Mouse (Mus musculus) forelimb bud, embryonic 11.5 days (tissue): Measurements from ENCODE around the gene Ccdc148.

ENCODE experiments used
- DNase-seq: peaks from one replicate; pipeline ENCODE4 v3.0.0-alpha.2; 2012; ENCODE audit warnings: low read depth, low spot score

The Ccdc148 gene

GRCm38 (mm10) chr2:59179487-59179886 is 19.0 kb upstream of the Ccdc148 start:
- no peak for DNase-seq

DNA sequence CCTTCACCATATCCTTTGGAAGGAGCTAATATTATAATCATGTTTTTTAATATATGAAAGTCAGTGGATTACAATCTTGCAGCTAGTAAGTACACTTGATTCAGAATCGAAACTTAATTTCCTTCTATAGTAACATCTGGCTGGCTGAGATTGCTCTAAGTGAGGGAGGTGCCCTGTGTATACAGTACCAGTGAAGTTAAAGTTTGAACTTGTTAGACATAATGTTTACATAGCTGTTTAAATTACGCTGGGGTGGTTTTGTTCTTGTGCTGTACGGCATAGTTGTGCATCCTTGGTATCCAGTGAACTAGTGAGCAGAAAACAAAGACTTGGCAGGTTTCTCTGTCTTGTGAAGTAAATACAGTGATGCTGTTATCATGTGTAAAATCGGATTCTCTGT is 18.5 kb upstream of the Ccdc148 start:
- no peak for DNase-seq

- DNase-seq: no peak
Measured at GRCm38 (mm10) chr2:59178191-59178590, 17.7 kb upstream of the Ccdc148 start.

DNA sequence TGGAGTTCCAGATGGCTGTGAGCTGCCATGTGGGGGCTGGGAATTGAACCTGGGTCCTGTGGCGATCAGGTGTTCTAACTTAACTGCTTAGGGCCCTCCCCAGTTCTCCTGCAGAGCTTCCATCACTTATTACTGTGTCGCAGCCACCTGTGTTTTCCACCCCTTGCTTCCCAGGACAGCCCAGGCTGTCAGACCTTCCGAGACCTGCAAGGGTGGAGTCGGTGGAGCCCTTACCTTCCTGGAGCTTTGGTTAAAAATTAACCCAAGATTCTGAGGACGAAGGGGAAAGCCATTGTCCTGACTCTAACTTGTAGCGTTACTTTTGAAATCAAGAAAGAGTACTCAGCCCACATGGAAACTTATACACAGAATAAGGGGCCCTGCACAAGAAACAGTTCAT is 15.4 kb upstream of the Ccdc148 start:
- no peak for DNase-seq

DNA sequence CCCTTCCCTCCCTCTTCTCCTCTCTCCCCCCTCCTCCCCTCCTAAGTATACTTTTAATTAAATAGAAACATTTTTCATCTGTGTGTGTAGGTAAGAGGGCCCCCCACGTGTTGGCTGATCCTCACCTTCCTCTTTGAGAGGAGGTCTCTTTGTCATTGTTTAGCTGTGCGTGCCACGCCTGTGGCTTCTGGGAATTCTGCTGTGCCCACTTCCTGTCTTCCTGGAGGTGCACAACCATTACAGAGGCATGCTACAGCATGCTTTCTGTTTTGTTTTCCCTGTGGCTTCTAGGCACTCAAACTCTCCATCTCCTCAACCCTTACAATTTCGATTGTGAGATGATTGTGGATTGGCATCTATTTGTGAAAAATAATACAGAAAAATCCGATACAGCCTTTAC is 11.1 kb upstream of the Ccdc148 start:
- DNase-seq: no peak

DNA sequence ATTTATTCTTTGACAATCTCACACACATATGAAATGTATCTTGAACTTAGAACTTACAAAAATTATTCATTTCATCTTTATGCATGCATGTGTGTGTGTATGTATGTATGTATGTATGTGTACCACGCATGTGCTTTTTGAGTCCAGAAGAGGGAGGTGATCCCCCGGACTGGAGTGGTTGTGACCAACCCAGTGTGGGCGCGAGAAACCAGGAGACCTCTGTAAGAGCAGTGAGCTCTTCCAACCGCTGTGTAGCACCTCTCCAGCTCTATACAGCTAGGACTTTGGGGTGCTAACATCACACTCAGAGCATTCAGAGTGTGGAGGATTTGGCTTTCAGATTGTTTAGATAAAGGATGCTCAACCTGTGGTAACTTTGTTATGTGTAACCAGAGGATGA is 10.1 kb upstream of the Ccdc148 start:
- no peak for DNase-seq

GRCm38 (mm10) chr2:59170208-59170589 is 9.7 kb upstream of the Ccdc148 start:
- DNase-seq: no peak

GRCm38 (mm10) chr2:59169572-59170207 is 9.2 kb upstream of the Ccdc148 start:
- no peak for DNase-seq

GRCm38 (mm10) chr2:59167830-59168229 is 7.3 kb upstream of the Ccdc148 start:
- no peak for DNase-seq

GRCm38 (mm10) chr2:59166976-59167375 is 6.5 kb upstream of the Ccdc148 start:
- no peak for DNase-seq

DNA sequence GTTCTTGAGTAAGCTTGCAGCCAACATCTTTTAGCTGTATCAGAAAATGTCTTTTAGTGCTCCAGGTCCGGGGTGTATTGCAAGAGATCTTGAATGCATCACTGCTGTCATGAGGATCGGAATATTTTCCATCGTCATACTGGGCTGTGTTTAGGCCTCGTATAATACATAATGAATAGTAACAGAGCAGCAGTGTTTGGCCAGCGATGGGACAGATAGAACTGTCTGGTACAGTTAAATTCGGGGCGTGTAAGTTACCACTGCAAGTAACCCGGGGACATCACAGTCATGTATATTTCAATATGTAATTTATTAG is 1.8 kb upstream of the Ccdc148 start:
- no peak for DNase-seq

GRCm38 (mm10) chr2:59161441-59162284 is 1.2 kb upstream of the Ccdc148 start:
- peak; percentile 60 for DNase-seq

DNA sequence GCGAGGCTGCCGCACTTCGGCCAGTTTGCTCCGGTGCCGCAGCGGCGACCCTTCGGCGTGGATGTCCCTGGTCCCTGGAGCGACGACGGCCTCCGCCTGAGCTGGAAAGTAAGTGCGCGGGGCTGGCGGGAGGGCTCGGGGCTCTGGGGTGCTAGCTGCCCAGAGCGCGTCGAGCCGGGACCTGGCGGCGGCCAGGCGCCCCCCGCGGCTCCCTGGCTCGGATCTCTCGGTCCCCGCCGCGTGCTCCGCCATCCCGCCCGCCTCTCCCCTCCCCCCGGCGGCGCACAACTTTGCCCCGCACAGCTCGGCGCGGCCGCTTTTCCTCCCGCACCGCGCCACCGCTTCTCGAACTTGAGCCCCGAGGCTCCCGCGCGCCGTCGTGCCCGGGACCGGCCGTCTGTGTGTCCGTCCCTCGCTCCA is 548 bp upstream of the Ccdc148 start:
- DNase-seq: peak; percentile 7

DNA sequence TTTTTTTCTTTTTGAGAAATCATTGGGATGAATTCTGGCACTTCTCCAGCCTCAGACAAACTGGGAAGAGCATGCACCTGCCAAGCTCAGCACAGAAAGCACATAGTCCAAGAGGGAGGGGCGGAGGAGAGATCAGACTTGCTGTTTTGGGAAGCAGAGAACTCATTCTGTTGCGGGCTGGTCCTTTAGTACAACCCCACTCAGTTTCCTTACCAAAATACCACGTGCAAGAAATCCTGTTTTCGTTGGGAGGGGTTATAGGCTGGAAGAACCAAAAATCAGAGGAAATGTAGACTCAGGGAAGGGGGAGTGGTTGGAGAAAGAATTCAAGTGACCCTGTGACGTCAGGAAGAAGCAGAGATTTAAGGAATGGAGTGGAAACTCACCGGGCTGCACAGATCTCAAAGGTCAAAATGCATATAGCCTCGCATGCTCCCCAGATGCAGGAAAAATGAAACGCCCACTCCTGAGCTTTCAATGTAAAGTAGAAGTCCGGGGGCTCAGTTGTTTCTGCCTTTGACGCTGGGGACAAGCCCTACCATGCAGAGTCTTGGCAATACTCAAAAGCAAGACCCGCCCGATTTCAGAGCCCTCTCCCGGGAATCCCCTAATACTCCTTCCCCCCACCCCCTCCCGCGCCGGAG is 400 bp downstream of the Ccdc148 start:
- DNase-seq: no peak

DNA sequence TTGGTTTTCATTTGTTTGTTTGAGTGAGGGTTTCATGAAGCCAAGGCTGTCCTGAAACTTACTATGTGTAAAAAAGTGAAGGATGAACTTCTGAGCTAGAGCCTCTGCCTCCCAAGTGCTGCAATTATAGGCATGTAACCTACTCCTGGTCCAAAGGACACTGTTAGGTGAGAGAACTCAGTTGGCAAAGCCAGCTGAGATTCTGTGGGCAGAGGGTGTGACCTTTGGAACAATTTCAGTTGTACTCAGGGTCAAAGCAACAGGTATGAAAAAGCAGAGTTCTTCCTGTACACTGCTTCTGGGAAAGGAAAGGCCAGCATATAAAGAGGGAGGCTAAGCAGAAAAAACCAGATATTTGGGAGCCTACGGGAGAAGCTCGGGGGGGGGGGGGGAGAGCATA is 2.4 kb downstream of the Ccdc148 start:
- DNase-seq: no peak

DNA sequence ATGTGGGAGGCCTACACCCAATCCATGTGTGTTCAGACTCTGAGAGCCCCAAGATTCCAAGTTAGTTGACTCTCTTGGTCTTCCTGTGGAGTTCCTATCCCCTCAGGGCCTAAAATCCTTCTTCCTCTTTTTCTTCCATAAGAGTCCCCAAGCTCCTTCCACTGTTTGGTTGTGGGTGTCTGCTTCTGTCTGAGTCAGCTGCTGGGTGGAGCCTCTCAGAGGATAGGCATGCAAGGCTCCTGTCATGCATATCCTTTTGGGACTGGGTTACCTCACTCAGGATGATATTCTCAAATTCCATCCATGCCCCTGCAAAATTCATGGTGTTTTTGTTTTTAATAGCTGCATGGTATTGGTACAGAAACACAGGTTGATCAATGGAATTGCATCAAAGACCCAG is 5.1 kb downstream of the Ccdc148 start:
- DNase-seq: no peak

- DNase-seq: no peak
Measured at GRCm38 (mm10) chr2:59131044-59131443, 29.4 kb downstream of the Ccdc148 start.

DNA sequence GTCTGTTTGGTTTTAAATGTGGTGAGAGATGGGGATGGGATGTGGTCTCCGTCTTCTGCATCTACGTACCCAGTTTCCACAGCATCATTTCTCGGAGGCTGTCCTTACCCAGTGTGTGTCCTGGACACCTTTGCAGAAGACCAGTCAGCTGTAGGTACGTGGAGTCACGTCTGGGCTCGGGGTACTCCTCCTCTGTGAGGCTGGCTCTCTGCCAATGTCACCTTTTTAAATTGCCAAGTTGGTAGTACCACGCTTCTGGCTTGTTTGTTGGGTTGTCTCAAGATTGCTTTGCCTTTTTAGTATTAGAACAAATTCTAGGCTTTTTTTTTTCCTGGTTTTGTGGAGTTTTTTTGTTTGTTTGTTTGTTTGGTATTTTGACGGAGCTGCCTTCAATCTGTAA is 30.7 kb downstream of the Ccdc148 start:
- DNase-seq: no peak

- DNase-seq: no peak
Measured at GRCm38 (mm10) chr2:59129023-59129422, 31.5 kb downstream of the Ccdc148 start.

GRCm38 (mm10) chr2:59055615-59056145 is 104.8 kb downstream of the Ccdc148 start:
- DNase-seq: no peak

DNA sequence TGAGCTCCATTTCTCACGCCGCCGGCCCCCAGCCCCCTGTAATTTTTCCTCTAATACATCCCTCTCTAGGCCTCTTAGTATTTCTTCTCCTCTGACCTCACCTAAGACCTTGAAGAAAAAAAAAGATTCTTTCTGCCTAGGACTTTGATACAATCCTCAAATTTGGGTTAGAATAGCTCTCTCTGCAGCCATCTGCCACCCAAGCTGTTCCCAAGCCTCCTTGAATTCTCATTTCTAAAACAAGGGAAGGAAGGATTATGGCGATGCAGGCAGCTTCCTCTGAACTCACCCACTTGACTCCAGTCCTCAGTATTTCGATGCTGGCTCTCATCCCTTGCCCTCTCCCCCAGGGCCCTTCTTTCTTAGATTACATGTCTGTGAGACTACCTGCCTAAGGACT is 106.1 kb downstream of the Ccdc148 start:
- no peak for DNase-seq

DNA sequence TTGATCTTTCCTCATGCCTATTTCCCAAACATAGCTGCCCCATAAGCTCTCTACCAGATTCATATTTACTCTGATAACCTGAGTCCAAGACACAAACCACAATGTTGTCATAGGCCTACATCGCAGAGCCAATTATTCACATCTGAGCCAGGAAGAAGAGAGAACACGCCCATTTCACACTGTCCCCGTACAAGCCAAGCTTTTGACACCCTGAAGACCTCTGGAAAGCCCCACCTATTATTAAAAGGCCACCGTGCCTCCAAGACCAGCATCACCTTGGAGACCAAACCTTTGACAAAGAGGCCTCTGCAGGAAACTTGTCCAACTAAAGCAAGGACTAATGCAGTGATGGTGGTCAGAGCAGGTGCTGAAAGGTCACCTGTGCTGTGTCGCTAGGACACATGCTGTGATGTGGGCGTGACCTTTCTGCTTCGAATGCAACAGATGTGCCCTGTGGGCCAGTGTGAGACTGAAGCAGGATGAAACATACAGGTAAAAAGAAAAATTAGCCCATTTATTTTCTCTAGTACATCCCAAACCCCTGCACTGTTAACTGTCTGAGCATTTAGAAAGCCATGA is 106.9 kb downstream of the Ccdc148 start:
- no peak for DNase-seq
